Mouse (Mus musculus) heart, embryonic 12.5 days (tissue): Measurements from ENCODE around the gene Canx. TPM values are rescaled to one million over a fixed set of nuclear protein-coding genes. Genes with fewer than 3 reads are reported as not detected.

Source experiments
- ATAC-seq: fragments of 200-750 bp; cut with Nextera tagmentation; 2 replicates; pipeline ENCODE4 v1.8.0; 2017; ENCODE audit warnings: moderate TSS enrichment, moderate library complexity; ENCODE audit not compliant: insufficient number of reproducible peaks, low FRiP score
- H3K27ac ChIP-seq: fragments of 300-500 bp; sonication (generic); 2 replicates; pipeline ENCODE4 v1.5.1; 2016; ENCODE audit warnings: mild to moderate bottlenecking, moderate library complexity; ENCODE audit not compliant: poor library complexity, severe bottlenecking
- H3K27me3 ChIP-seq: fragments of 300-500 bp; sonication (generic); replicated peaks from 2 replicates; pipeline ENCODE4 v1.6.1; 2016; ENCODE audit warnings: mild to moderate bottlenecking, moderate library complexity
- H3K36me3 ChIP-seq: fragments of 300-500 bp; sonication (generic); 2 replicates; pipeline ENCODE4 v1.6.1; 2016; ENCODE audit warnings: mild to moderate bottlenecking, moderate library complexity
- H3K4me1 ChIP-seq: fragments of 300-500 bp; sonication (generic); replicated peaks from 2 replicates; pipeline ENCODE4 v1.6.1; 2016; ENCODE audit warnings: mild to moderate bottlenecking
- H3K4me2 ChIP-seq: fragments of 300-500 bp; sonication (generic); 2 replicates; pipeline ENCODE4 v1.6.1; 2016; ENCODE audit warnings: mild to moderate bottlenecking, moderate library complexity
- H3K4me3 ChIP-seq: fragments of 300-500 bp; sonication (generic); 2 replicates; pipeline ENCODE4 v1.5.1; 2016; ENCODE audit warnings: mild to moderate bottlenecking
- H3K9ac ChIP-seq: fragments of 300-500 bp; sonication (generic); 2 replicates; pipeline ENCODE4 v1.6.1; 2016; ENCODE audit warnings: mild to moderate bottlenecking, moderate library complexity
- H3K9me3 ChIP-seq: fragments of 300-500 bp; sonication (generic); replicated peaks from 2 replicates; pipeline ENCODE4 v1.6.1; 2016; ENCODE audit warnings: mild to moderate bottlenecking, moderate library complexity
- WGBS: fragments of 180-500 bp; shearing (Covaris S2); methylation state at CpG from one replicate; pipeline ENCODE4 v1.1.7; 2016; 5-methylcytosine and 5-hydroxymethylcytosine counted together
- polyA plus RNA-seq: library from polyadenylated mRNA; unstranded; fragments of >200 nt; fragmentation: Nextera tagmentation; extraction: Ambion mirVana; gene quantifications from 2 replicates; pipeline ENCODE4 v1.2.1, GENCODE M21; 2016

Canx gene
- polyA plus RNA-seq, 1 experiment from 2014 or later, result 331 TPM

DNA sequence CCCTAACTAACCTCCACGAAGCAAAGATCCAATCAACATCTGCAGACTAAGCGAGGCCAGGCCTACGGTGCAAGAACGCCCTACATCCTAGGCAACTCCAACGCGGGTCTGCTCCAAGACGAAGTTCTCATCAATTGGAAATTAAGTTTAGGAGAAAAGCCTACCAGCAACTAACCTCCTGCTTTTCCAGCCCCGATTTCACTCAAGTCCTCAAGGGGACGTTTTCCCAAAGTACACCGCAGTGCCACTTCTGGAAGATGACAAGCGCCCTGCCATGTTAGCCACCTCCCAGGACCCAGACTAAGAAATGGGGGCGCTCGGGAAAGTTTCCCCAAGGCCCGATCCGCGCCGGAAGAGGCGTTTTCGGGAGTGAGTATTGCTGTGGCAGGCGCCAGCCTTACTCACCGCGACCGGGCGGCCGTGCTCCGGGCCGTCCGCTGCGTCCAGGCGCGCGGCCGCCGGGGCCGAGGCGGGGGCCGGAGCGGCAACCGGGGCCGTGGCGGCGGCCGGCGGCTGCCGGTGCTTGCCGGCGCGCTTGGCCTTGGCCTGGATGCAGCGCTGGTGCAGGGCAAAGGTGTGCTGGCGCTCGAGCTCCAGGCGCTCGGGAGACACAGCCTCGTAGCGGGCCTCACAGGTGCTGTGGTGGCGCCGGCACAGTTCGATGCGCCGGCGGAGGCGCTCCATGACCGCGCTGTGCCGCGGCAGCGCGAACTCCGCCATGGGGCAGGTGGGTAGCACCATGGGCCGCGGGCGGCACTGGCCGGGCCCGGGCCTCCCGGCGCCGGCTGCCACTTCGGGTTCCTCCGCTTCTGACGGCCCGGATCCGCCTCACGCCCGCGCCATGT is 33.9 kb downstream of the Canx start:
- H3K36me3 ChIP-seq, result peaks cover 42% of the 10 kb centered on the region
- WGBS, result under 1% methylated on average over 61 of the region's 85 CpGs
- peaks cover 38% of the 10 kb centered on the region for H3K4me1 ChIP-seq

DNA sequence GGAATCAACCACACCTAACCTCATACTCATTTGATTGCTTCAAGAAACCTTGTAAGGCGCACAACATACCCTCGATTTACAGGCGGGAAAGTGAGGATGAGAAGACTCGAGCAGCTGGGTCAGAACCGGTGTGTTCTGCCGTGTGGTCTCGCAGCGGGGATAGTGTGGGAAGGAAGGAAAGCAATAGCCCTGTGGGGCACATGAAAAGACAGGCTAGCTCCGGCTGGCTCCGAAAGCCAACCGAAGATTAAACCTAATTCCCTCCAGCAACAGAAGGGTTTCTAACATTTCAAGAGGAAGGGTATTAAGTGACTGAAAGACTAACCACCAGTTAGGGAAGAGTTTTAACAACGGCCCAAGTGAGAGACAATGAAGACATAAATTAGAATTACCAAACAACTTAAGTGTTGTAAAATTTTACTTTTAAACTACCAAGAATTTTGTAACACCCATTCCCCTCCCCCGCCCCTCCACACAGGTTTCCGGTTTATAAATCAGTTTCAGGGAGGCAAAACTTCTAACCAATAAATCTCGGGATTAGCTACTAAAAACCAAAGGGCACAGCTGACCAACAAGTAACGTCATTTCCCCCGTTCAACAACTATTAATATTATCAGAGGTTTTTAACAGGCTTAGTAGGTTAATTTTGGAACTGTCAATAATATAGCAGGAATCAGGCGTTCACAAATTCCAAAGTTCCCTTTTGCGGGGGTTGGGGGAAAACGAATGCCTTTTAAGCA is 34.8 kb downstream of the Canx start:
- Histone ChIP-seq H3K9me3 (no peaks in the 10 kb centered on the region), H3K27me3 (no peaks in the 10 kb centered on the region), H3K4me1 (peaks cover 38% of the 10 kb centered on the region), H3K9ac (peak overlapping the region; percentile 99), H3K27ac (peak overlapping the region; percentile 99), H3K4me3 (peak overlapping the region; percentile 93), H3K4me2 (peak overlapping the region; percentile 77), H3K36me3 (peaks cover 43% of the 10 kb centered on the region)
- no peak for ATAC-seq
- WGBS, result 16% methylated on average over 20 of the region's 20 CpGs

More for the DNA sequence above, 33.9 kb downstream of the Canx start:
- Histone ChIP-seq H3K4me3 (peak overlapping the region; percentile 93), H3K27me3 (no peaks in the 10 kb centered on the region), H3K9ac (peak overlapping the region; percentile 99), H3K4me2 (peak overlapping the region; percentile 77), H3K27ac (peak overlapping the region; percentile 99), H3K9me3 (no peaks in the 10 kb centered on the region)
- peak; percentile 83 for ATAC-seq

DNA sequence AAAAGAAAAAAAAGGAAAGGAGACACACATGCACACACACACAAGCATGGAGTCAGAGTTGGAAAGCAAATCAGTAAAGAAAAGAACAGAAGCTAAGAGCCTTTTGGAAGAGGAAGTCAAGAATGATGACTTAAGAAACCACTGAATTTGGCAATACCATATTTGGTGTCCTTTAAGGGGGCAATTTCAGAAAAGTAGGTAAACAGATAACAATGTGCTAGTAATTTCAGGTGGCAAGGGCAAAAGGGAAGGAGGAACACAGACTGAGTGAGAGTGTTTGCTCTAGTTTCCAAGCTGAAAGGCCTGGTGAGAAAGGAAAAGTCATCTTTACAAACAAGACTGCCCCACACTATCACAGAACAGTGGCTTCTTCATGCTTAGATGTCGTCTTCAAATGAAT is 39.0 kb downstream of the Canx start:
- H3K9me3 ChIP-seq, result no peaks in the 10 kb centered on the region
- H3K36me3 ChIP-seq, result peaks cover 34% of the 10 kb centered on the region
- no peak overlapping the region for H3K4me3 ChIP-seq
- WGBS, result 84% methylated on average over 1 of the region's 1 CpGs
- no peaks in the 10 kb centered on the region for H3K27me3 ChIP-seq
- H3K27ac ChIP-seq, result no peak overlapping the region
- no peak overlapping the region for H3K4me2 ChIP-seq
- no peak overlapping the region for H3K9ac ChIP-seq
- H3K4me1 ChIP-seq, result peaks cover 31% of the 10 kb centered on the region
- no peak for ATAC-seq

DNA sequence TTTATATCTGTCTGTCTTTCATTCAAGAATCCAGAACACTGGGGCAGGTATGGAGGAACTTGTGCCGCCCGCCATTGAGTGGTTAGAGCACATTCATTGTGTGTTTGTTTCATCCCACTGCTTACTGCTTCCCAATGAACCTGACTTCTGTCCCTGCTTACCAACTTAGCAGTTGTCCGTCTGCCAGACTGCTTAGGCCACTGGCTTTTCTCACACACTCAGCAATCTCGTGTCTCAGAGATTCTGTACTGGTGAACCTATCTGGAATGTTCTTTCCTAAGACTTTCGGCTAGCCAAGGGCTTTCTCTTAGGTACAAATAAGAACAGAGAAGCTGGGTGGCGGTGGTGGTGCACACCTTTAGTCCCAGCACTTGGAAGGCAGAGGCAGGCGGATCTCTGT is 39.8 kb downstream of the Canx start:
- H3K36me3 ChIP-seq, result peaks cover 36% of the 10 kb centered on the region
- 89% methylated on average over 7 of the region's 7 CpGs for WGBS

DNA sequence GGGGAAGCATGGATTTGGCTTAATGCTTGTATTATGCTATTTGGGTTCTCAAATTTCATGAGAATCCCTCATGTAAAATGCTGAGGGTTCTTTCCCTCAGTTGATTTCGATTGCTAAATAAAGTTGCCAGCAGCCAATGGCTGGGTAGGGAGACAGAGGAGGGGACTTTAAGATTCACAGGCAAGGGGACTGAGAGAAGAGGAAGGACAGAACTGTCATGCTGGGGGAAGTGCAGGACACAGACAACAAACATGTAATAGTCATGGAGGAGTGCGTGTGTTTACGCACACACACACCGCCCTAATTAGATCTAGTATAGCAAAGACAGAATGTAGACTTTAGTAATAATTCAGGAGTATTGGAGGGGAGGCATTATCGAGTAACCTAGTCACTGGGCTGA is 40.2 kb downstream of the Canx start:
- H3K9me3 ChIP-seq, result no peaks in the 10 kb centered on the region
- no peak overlapping the region for H3K4me3 ChIP-seq
- WGBS, result 92% methylated on average over 5 of the region's 5 CpGs
- H3K4me2 ChIP-seq, result no peak overlapping the region
- no peak for ATAC-seq
- no peak overlapping the region for H3K27ac ChIP-seq
- peaks cover 39% of the 10 kb centered on the region for H3K36me3 ChIP-seq
- H3K9ac ChIP-seq, result no peak overlapping the region
- H3K4me1 ChIP-seq, result peaks cover 28% of the 10 kb centered on the region
- no peaks in the 10 kb centered on the region for H3K27me3 ChIP-seq

More for the DNA sequence above, 39.8 kb downstream of the Canx start:
- no peak overlapping the region for H3K27ac ChIP-seq
- H3K4me3 ChIP-seq, result no peak overlapping the region
- no peak for ATAC-seq
- no peaks in the 10 kb centered on the region for H3K9me3 ChIP-seq
- H3K4me1 ChIP-seq, result peaks cover 31% of the 10 kb centered on the region
- H3K4me2 ChIP-seq, result no peak overlapping the region
- no peak overlapping the region for H3K9ac ChIP-seq
- H3K27me3 ChIP-seq, result no peaks in the 10 kb centered on the region

DNA sequence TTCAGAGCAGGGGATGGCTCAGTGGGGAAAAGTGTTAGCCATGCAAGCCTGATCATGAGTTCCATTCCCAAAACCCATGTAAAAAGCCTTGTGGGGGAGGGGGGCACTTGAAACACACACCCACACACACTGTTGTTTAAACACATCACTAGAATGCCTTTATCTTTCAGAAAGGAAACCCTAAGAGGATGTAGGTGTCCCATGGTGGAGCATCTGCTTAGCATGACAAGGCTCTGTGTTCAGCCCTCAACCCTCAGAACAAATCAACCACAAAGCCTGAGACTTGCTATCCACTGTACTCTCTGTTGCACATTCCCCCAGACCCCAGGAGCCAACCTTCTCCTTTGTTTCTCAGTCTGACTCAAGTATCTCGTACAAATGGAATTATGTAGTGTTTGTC is 45.4 kb downstream of the Canx start:
- Histone ChIP-seq H3K27ac (no peak overlapping the region), H3K4me3 (no peak overlapping the region), H3K36me3 (peaks cover 19% of the 10 kb centered on the region), H3K9me3 (0 out of 2 replicates have a peak, but pooled peaks cover 4% of the 10 kb centered on the region), H3K4me2 (no peak overlapping the region), H3K27me3 (no peaks in the 10 kb centered on the region), H3K9ac (no peak overlapping the region), H3K4me1 (peaks cover 18% of the 10 kb centered on the region)
- 74% methylated on average over 1 of the region's 1 CpGs for WGBS
- no peak for ATAC-seq

DNA sequence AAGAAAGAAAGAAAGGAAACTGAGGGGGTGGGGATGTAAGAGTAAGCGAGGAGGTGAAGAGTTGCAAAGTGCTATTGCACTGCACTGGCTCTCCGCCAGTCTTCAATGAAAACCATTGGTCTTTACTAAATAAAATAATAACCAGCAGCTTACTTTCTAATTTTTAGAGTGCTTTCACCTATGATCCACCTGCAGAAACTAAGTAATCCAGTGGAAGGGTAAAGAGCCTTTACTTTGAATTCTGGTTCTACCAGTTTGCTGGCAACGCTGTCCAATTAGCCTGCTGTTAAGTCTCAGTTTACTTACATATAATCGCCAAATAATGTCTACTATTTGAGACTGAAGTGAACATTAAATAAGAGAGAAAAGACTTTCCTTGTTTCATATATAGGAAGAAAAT is 46.5 kb downstream of the Canx start:
- ATAC-seq, result no peak
- no peak overlapping the region for H3K9ac ChIP-seq
- no peak overlapping the region for H3K27ac ChIP-seq
- 86% methylated on average over 4 of the region's 4 CpGs for WGBS
- 0 out of 2 replicates have a peak, but pooled peaks cover 4% of the 10 kb centered on the region for H3K9me3 ChIP-seq
- H3K27me3 ChIP-seq, result no peaks in the 10 kb centered on the region
- no peak overlapping the region for H3K4me3 ChIP-seq
- no peak overlapping the region for H3K4me2 ChIP-seq
- H3K4me1 ChIP-seq, result peaks cover 27% of the 10 kb centered on the region
- H3K36me3 ChIP-seq, result peaks cover 19% of the 10 kb centered on the region

DNA sequence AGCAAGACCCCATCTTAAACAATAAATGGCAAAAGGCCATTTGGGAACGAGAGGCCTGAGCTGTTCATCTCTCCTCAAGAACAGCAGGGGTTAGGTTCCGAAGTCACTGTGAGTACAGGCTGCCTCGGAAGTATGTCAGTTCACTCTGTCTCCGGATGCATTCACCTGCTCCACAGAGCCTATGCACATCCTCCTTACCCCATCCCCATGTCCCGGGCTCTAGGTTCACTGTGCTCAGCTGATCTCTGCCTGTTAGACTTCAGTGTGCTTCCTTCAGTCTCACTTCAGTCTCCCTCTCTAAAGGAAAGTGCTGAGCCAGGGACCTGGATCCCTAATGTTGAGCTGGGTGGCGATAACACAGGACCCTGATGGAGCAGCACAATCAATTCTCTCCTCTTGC is 47.8 kb downstream of the Canx start:
- Histone ChIP-seq H3K4me3 (no peak overlapping the region), H3K9ac (no peak overlapping the region), H3K27me3 (no peaks in the 10 kb centered on the region), H3K4me2 (no peak overlapping the region), H3K36me3 (peaks cover 19% of the 10 kb centered on the region), H3K9me3 (0 out of 2 replicates have a peak, but pooled peaks cover 4% of the 10 kb centered on the region), H3K4me1 (peaks cover 30% of the 10 kb centered on the region), H3K27ac (no peak overlapping the region)
- 91% methylated on average over 6 of the region's 6 CpGs for WGBS
- ATAC-seq, result no peak

DNA sequence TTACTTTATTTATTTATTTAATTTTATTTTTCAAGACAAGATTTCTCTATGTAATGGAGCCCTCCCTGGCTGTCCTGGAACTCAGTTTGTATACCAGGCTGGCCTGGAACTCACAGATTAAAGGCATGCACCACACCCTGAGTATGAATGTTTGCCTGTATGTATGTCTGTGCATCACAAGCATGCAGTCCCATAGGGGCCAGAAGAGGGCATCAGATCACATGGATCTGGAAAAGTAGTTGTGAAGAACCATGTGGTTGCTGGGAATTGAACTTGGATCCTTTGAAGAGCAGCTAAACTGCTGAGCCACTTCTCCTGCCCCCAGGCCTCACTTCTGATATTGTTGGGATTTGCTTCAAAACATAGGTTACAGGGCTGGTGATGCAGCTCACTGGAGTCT is 48.4 kb downstream of the Canx start:
- ATAC-seq, result no peak
- Histone ChIP-seq H3K4me1 (peaks cover 37% of the 10 kb centered on the region), H3K4me3 (no peak overlapping the region), H3K9me3 (0 out of 2 replicates have a peak, but pooled peaks cover 4% of the 10 kb centered on the region), H3K9ac (no peak overlapping the region), H3K36me3 (peaks cover 19% of the 10 kb centered on the region), H3K4me2 (no peak overlapping the region), H3K27ac (no peak overlapping the region), H3K27me3 (no peaks in the 10 kb centered on the region)

DNA sequence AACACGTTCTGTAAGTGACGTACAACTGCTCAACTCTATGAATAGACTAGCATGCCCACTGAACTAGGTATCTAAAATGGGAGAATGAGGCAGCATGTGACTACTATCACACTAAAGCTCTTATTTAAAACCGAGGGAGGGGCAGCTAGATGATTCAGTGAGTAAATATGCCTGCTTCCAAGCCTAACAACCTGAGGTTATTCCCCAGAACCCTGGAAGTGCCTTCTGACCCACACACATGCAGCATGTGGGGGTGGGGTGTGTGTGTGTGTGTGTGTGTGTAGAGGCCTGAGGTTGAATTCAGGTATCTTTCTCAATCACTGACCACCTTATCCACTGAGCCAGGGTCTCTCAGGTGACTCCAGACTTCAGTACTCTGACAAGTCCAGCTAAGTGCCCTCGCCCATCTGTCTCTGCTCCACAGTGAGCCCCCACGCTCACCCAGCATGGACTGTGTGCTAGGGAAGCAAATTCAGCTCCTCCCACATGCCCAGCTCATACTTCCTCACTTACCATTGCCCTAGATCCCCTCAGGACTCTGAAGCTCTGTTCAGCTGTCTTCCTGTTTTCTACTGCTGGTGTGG is 49.8 kb downstream of the Canx start:
- Histone ChIP-seq H3K27me3 (no peaks in the 10 kb centered on the region), H3K4me1 (peaks cover 50% of the 10 kb centered on the region), H3K9me3 (0 out of 2 replicates have a peak, but pooled peaks cover 4% of the 10 kb centered on the region), H3K4me3 (no peak overlapping the region), H3K27ac (peak overlapping the region; percentile 92), H3K9ac (peak overlapping the region; percentile 60), H3K36me3 (peaks cover 16% of the 10 kb centered on the region), H3K4me2 (peak overlapping the region; percentile 50)
- 40% methylated on average over 5 of the region's 5 CpGs for WGBS
- ATAC-seq, result peak; percentile 40; the same call in 1 of the 2 replicates

DNA sequence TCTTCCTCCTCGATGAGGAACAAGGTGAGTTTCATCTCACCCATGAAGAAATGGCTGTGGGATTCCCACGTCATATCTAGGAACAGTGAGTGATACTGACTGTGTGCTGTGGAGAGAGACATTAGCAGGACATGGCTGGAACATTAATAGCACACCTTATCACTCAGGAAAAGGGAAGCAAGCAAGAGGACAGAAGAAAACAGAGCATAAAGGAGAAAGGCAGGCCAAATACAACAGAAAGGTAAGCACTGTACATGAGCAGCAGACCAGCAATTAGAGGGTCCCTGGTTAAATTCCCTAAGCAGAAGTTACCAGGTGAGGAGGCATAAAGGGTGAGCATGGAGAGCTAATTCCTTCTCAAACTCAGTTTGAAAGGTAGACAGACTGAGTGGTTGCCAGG is 50.4 kb downstream of the Canx start:
- Histone ChIP-seq H3K9ac (peak overlapping the region; percentile 60), H3K4me1 (peaks cover 54% of the 10 kb centered on the region), H3K4me3 (no peak overlapping the region)

More for the DNA sequence above, 50.4 kb downstream of the Canx start:
- Histone ChIP-seq H3K4me2 (peak overlapping the region; percentile 50), H3K27ac (peak overlapping the region; percentile 92), H3K9me3 (0 out of 2 replicates have a peak, but pooled peaks cover 4% of the 10 kb centered on the region), H3K27me3 (no peaks in the 10 kb centered on the region), H3K36me3 (peaks cover 13% of the 10 kb centered on the region; the same call in 1 of the 2 replicates)
- 50% methylated on average over 2 of the region's 2 CpGs for WGBS
- no peak for ATAC-seq
